Mouse (Mus musculus): ENCODE results near the gene 4430402I18Rik.

GRCm38 (mm10) chr19:28915602-28916250 is 51.9 kb downstream of the 4430402I18Rik start:
- TF ChIP-seq CTCF (conservative IDR thresholded peaks at IDR 0.05; ENCODE audit: insufficient read depth, insufficient read length, low read depth, low read length) (no peak), POLR2A (IDR thresholded peaks at IDR 0.05; ENCODE audit: low read depth, low read length) (no peak)
